8 mouse cellular contexts compared by ENCODE assay signal in genomic region chr11:78161968-78162367, GRCm38 (mm10). TPM values are rescaled to one million over a fixed set of nuclear protein-coding genes. Genes with fewer than 3 reads are reported as not detected.
DNase-seq lines count a peak whose midpoint lies in the region; ATAC-seq and TF ChIP-seq lines count a peak whose summit lies in the region.
"Had no signal": no experiment of that assay in that cellular context is flagged by ENCODE, and none has a peak within 500 bp of the region (broad histone marks: within the 10 kb centered on the region; RNA-seq: fewer than 3 reads in every experiment).

No protein-coding gene starts in this region.

- H3K4me3 ChIP-seq in kidney, postnatal 0 days (replicated peaks; ENCODE audit: low read depth, low read length) = no peak overlapping the region
- H3K4me3 ChIP-seq in embryonic facial prominence, embryonic 12.5 days = peak overlapping the region; percentile 99; the same call in 1 of the 2 replicates
- H3K4me3 ChIP-seq in forebrain, postnatal 0 days (ENCODE audit: low read depth, low read length) = no peak overlapping the region
- H3K4me3 ChIP-seq in midbrain, embryonic 13.5 days (replicated peaks) = peak overlapping the region; percentile 100

- peak overlapping the region; percentile 90; the same call in 1 of the 2 replicates for H3K4me2 ChIP-seq in kidney, postnatal 0 days (ENCODE audit: low read length)
- H3K4me2 ChIP-seq in embryonic facial prominence, embryonic 12.5 days (replicated peaks) = peak overlapping the region; percentile 76
- H3K4me2 ChIP-seq in forebrain, postnatal 0 days (ENCODE audit: low read depth) = peak overlapping the region; percentile 89; the same call in 1 of the 2 replicates
- peak overlapping the region; percentile 84 for H3K4me2 ChIP-seq in midbrain, embryonic 13.5 days (replicated peaks)

- H3K36me3 ChIP-seq in kidney, postnatal 0 days (ENCODE audit: insufficient read depth, low read length) = peaks cover 34% of the 10 kb centered on the region
- H3K36me3 ChIP-seq in embryonic facial prominence, embryonic 12.5 days = peaks cover 56% of the 10 kb centered on the region
- H3K36me3 ChIP-seq in forebrain, postnatal 0 days (ENCODE audit: insufficient read depth) = peaks cover 46% of the 10 kb centered on the region
- peaks cover 60% of the 10 kb centered on the region for H3K36me3 ChIP-seq in midbrain, embryonic 13.5 days

- no peaks in the 10 kb centered on the region for H3K27me3 ChIP-seq in kidney, postnatal 0 days (ENCODE audit: insufficient read depth, low read length)
- H3K27me3 ChIP-seq in embryonic facial prominence, embryonic 12.5 days = no peaks in the 10 kb centered on the region
- no peaks in the 10 kb centered on the region for H3K27me3 ChIP-seq in forebrain, postnatal 0 days (ENCODE audit: insufficient read depth, low read length)
- H3K27me3 ChIP-seq in midbrain, embryonic 13.5 days = no peaks in the 10 kb centered on the region

- no peaks in the 10 kb centered on the region for H3K9me3 ChIP-seq in kidney, postnatal 0 days (replicated peaks; ENCODE audit: low read length)
- no peaks in the 10 kb centered on the region for H3K9me3 ChIP-seq in embryonic facial prominence, embryonic 12.5 days
- no peaks in the 10 kb centered on the region for H3K9me3 ChIP-seq in forebrain, postnatal 0 days (ENCODE audit: low read length)
- H3K9me3 ChIP-seq in midbrain, embryonic 13.5 days = no peaks in the 10 kb centered on the region

- no peak for ATAC-seq in kidney, postnatal 0 days (replicated peaks; ENCODE audit: low FRiP score, low read depth)
- no peak for ATAC-seq in embryonic facial prominence, embryonic 12.5 days (ENCODE audit: insufficient number of reproducible peaks, insufficient read depth, low FRiP score, low TSS enrichment)
- no peak for ATAC-seq in forebrain, postnatal 0 days
- ATAC-seq in midbrain, embryonic 13.5 days = no peak

- DNase-seq in kidney, postnatal 0 days (ENCODE audit: low spot score) = no peak
- DNase-seq in kidney, postnatal 36 days = no peak
- peak; percentile 40 for DNase-seq in forebrain, postnatal 0 days
- no peak for DNase-seq in c-Kit-positive CD71-positive TER-119-positive erythroid progenitor cells, embryonic 14.5 days (ENCODE audit: low spot score)
- DNase-seq in embryo, embryonic 10.5 days (ENCODE audit: low spot score) = no peak
- DNase-seq: right cerebral cortex, postnatal 25 days had no signal

- H3K4me1 ChIP-seq in kidney, postnatal 0 days (replicated peaks; ENCODE audit: insufficient read depth, low read length) = peaks cover 33% of the 10 kb centered on the region
- peaks cover 33% of the 10 kb centered on the region for H3K4me1 ChIP-seq in embryonic facial prominence, embryonic 12.5 days
- peaks cover 13% of the 10 kb centered on the region for H3K4me1 ChIP-seq in forebrain, postnatal 0 days (ENCODE audit: insufficient read depth)
- peaks cover 56% of the 10 kb centered on the region for H3K4me1 ChIP-seq in midbrain, embryonic 13.5 days (replicated peaks)

- H3K27ac ChIP-seq in kidney, postnatal 0 days = peak overlapping the region; percentile 98
- H3K27ac ChIP-seq in embryonic facial prominence, embryonic 12.5 days = peak overlapping the region; percentile 100; the same call in 1 of the 2 replicates
- H3K27ac ChIP-seq in forebrain, postnatal 0 days (ENCODE audit: low read depth, low read length) = peak overlapping the region; percentile 96
- peak overlapping the region; percentile 99 for H3K27ac ChIP-seq in midbrain, embryonic 13.5 days

- H3K9ac ChIP-seq in kidney, postnatal 0 days (ENCODE audit: low read depth, low read length) = no peak overlapping the region
- peak overlapping the region; percentile 99; the same call in 1 of the 2 replicates for H3K9ac ChIP-seq in embryonic facial prominence, embryonic 12.5 days
- no peak overlapping the region for H3K9ac ChIP-seq in forebrain, postnatal 0 days
- 0 out of 2 replicates have a peak overlapping the region, but pooled peaks have one; percentile 36 for H3K9ac ChIP-seq in midbrain, embryonic 13.5 days (replicated peaks)

- WGBS in kidney, postnatal 0 days = 29% methylated on average over 4 of the region's 4 CpGs
- 43% methylated on average over 4 of the region's 4 CpGs for WGBS in embryonic facial prominence, embryonic 12.5 days
- WGBS in forebrain, postnatal 0 days = 45% methylated on average over 4 of the region's 4 CpGs
- WGBS in midbrain, embryonic 13.5 days = 68% methylated on average over 4 of the region's 4 CpGs

- no peak for TF ChIP-seq CTCF in kidney, postnatal 0 days (IDR thresholded peaks at IDR 0.05; ENCODE audit: low read depth)
- no peak for TF ChIP-seq CTCF in forebrain, postnatal 0 days (IDR thresholded peaks at IDR 0.05; ENCODE audit: low read depth)

RNA-seq across cellular contexts. Expression of gene Traf4, which starts 3.4 kb away (rescaled TPM):
- 79.2 and 79.6 TPM in 2 replicates for polyA plus RNA-seq in kidney, postnatal 0 days (2015; fragmentation: Nextera tagmentation; extraction: Ambion mirVana)
- polyA plus RNA-seq in embryonic facial prominence, embryonic 12.5 days (2016; fragmentation: Nextera tagmentation; extraction: Ambion mirVana) = 119 and 122 TPM in 2 replicates
- total RNA-seq in forebrain, postnatal 0 days (2014; rRNA removed) = 99.0 and 107 TPM in 2 replicates
- polyA plus RNA-seq in forebrain, postnatal 0 days (2015; fragmentation: Nextera tagmentation; extraction: Ambion mirVana) = 104 and 131 TPM in 2 replicates
- polyA plus RNA-seq in midbrain, embryonic 13.5 days (2015; fragmentation: Nextera tagmentation; extraction: Ambion mirVana) = 120 and 139 TPM in 2 replicates

RNA-seq across cellular contexts. Expression of gene Nek8, which starts 14.5 kb away (rescaled TPM):
- 18.2 and 19.9 TPM in 2 replicates for polyA plus RNA-seq in kidney, postnatal 0 days (2015; fragmentation: Nextera tagmentation; extraction: Ambion mirVana)
- 17.5 and 18.9 TPM in 2 replicates for polyA plus RNA-seq in embryonic facial prominence, embryonic 12.5 days (2016; fragmentation: Nextera tagmentation; extraction: Ambion mirVana)
- 4.7 and 6.1 TPM in 2 replicates for total RNA-seq in forebrain, postnatal 0 days (2014; rRNA removed)
- polyA plus RNA-seq in forebrain, postnatal 0 days (2015; fragmentation: Nextera tagmentation; extraction: Ambion mirVana) = 5.5 and 5.7 TPM in 2 replicates
- 4.7 and 5.2 TPM in 2 replicates for polyA plus RNA-seq in midbrain, embryonic 13.5 days (2015; fragmentation: Nextera tagmentation; extraction: Ambion mirVana)

RNA-seq across cellular contexts. Expression of gene Tlcd1, which starts 14.5 kb away (rescaled TPM):
- 43.4 and 46.6 TPM in 2 replicates for polyA plus RNA-seq in kidney, postnatal 0 days (2015; fragmentation: Nextera tagmentation; extraction: Ambion mirVana)
- polyA plus RNA-seq in embryonic facial prominence, embryonic 12.5 days (2016; fragmentation: Nextera tagmentation; extraction: Ambion mirVana) = 13.5 and 14.2 TPM in 2 replicates
- 15.3 and 22.0 TPM in 2 replicates for total RNA-seq in forebrain, postnatal 0 days (2014; rRNA removed)
- 13.9 and 19.0 TPM in 2 replicates for polyA plus RNA-seq in forebrain, postnatal 0 days (2015; fragmentation: Nextera tagmentation; extraction: Ambion mirVana)
- 5.0 and 5.9 TPM in 2 replicates for polyA plus RNA-seq in midbrain, embryonic 13.5 days (2015; fragmentation: Nextera tagmentation; extraction: Ambion mirVana)

RNA-seq across cellular contexts. Expression of gene Rpl23a, which starts 21.4 kb away (rescaled TPM):
- polyA plus RNA-seq in kidney, postnatal 0 days (2015; fragmentation: Nextera tagmentation; extraction: Ambion mirVana) = 1,409 and 1,636 TPM in 2 replicates
- polyA plus RNA-seq in embryonic facial prominence, embryonic 12.5 days (2016; fragmentation: Nextera tagmentation; extraction: Ambion mirVana) = 1,221 and 1,230 TPM in 2 replicates
- 772 and 968 TPM in 2 replicates for total RNA-seq in forebrain, postnatal 0 days (2014; rRNA removed)
- 938 and 1,223 TPM in 2 replicates for polyA plus RNA-seq in forebrain, postnatal 0 days (2015; fragmentation: Nextera tagmentation; extraction: Ambion mirVana)
- polyA plus RNA-seq in midbrain, embryonic 13.5 days (2015; fragmentation: Nextera tagmentation; extraction: Ambion mirVana) = 934 and 937 TPM in 2 replicates

RNA-seq across cellular contexts. Expression of gene Rab34, which starts 26.3 kb away (rescaled TPM):
- polyA plus RNA-seq in kidney, postnatal 0 days (2015; fragmentation: Nextera tagmentation; extraction: Ambion mirVana) = 129 and 131 TPM in 2 replicates
- 164 and 181 TPM in 2 replicates for polyA plus RNA-seq in embryonic facial prominence, embryonic 12.5 days (2016; fragmentation: Nextera tagmentation; extraction: Ambion mirVana)
- 76.9 and 83.5 TPM in 2 replicates for total RNA-seq in forebrain, postnatal 0 days (2014; rRNA removed)
- 50.8 and 55.5 TPM in 2 replicates for polyA plus RNA-seq in forebrain, postnatal 0 days (2015; fragmentation: Nextera tagmentation; extraction: Ambion mirVana)
- 42.0 and 43.4 TPM in 2 replicates for polyA plus RNA-seq in midbrain, embryonic 13.5 days (2015; fragmentation: Nextera tagmentation; extraction: Ambion mirVana)

Comparison
In these comparisons a context has a peak if more than half of its experiments do, and no peak if none do; other contexts are left out.
1. H3K4me3 ChIP-seq: peak in embryonic facial prominence, embryonic 12.5 days (single experiment) and midbrain, embryonic 13.5 days (single experiment); none in kidney, postnatal 0 days (single experiment) and forebrain, postnatal 0 days (single experiment).
2. H3K9ac ChIP-seq: peak in embryonic facial prominence, embryonic 12.5 days (single experiment) and midbrain, embryonic 13.5 days (single experiment); none in kidney, postnatal 0 days (single experiment) and forebrain, postnatal 0 days (single experiment).
3. Peak in every context shown above with its lines, with median percentiles within 50 percentile points of each other: H3K27ac ChIP-seq and H3K4me2 ChIP-seq.